Mouse (Mus musculus) left cerebral cortex, postnatal 25 days (tissue): ENCODE measurements around the gene Wrb. TPM values are rescaled to one million over a fixed set of nuclear protein-coding genes. Genes with fewer than 3 reads are reported as not detected.

Source experiments
- total RNA-seq, 2 experiments: library from RNA; stranded (reverse); gene quantifications; 2 replicates each; pipeline ENCODE4 v1.2.3; 2021

The Wrb gene
- total RNA-seq, 2 experiments from 2014 or later = 61.1 to 61.6 TPM

Other genes with a start within 250 kb of the Wrb start
- 10 to 100 TPM; 16.8 to 17.4 TPM for gene Psmg1, start 154.4 kb upstream of the Wrb start, total RNA-seq
- 100 to 1,000 TPM; 135 to 159 TPM for gene Brwd1, start 62.9 kb upstream of the Wrb start, total RNA-seq
- 10 to 100 TPM; 52.5 to 71.7 TPM for gene Hmgn1, start 17.7 kb upstream of the Wrb start, total RNA-seq
- 1 to 10 TPM; 1.5 to 2.2 TPM for gene Lca5l, start 46.9 kb downstream of the Wrb start, total RNA-seq
- under 1 TPM; 0.85 to 0.96 TPM for gene Sh3bgr, start 55.0 kb downstream of the Wrb start, total RNA-seq
- 10 to 100 TPM; 15.7 to 19.4 TPM for gene B3galt5, start 90.4 kb downstream of the Wrb start, total RNA-seq